Mouse (Mus musculus) lung, adult 2 months (tissue): Measurements from ENCODE around the gene Ccdc116.

Source experiments
- CTCF ChIP-seq: fragments of 200-500 bp; IDR thresholded peaks from 2 replicates; pipeline ENCODE4 v1.5.1; 2011; ENCODE audit warnings: mild to moderate bottlenecking, low read length, control low read depth; ENCODE audit not compliant: insufficient read depth
- POLR2A ChIP-seq: fragments of 200-500 bp; IDR thresholded peaks from 2 replicates; pipeline ENCODE4 v1.6.1; 2011; ENCODE audit warnings: low read depth, mild to moderate bottlenecking, control low read depth, low read length, borderline replicate concordance; ENCODE audit errors: extremely low read depth

GRCm38 (mm10) chr16:17121569-17121968, 25.5 kb downstream of the Ccdc116 start:
- TF ChIP-seq CTCF = no peak
- no peak for TF ChIP-seq POLR2A
